Mouse (Mus musculus) forebrain, embryonic 10.5 days (tissue): ENCODE data around the gene Zfp738. TPM values are rescaled to one million over a fixed set of nuclear protein-coding genes. Genes with fewer than 3 reads are reported as not detected.

ENCODE experiments used
- DNase-seq: peaks from one replicate; pipeline ENCODE4 v3.0.0-alpha.2; 2017; ENCODE audit warnings: low spot score; ENCODE audit errors: extremely low spot score
- H3K27ac ChIP-seq: fragments of 300-500 bp; sonication (generic); 2 replicates; pipeline ENCODE4 v1.5.1; 2016; ENCODE audit warnings: mild to moderate bottlenecking
- H3K27me3 ChIP-seq: fragments of 300-500 bp; sonication (generic); 2 replicates; pipeline ENCODE4 v1.6.1; 2016; ENCODE audit warnings: mild to moderate bottlenecking; ENCODE audit not compliant: poor library complexity, severe bottlenecking
- H3K36me3 ChIP-seq: fragments of 300-500 bp; sonication (generic); replicated peaks from 2 replicates; pipeline ENCODE4 v1.6.1; 2016; ENCODE audit warnings: mild to moderate bottlenecking, moderate library complexity
- H3K4me1 ChIP-seq: fragments of 300-500 bp; sonication (generic); 2 replicates; pipeline ENCODE4 v1.6.1; 2016
- H3K4me3 ChIP-seq: fragments of 300-500 bp; sonication (generic); 2 replicates; pipeline ENCODE4 v1.5.1; 2016; ENCODE audit warnings: mild to moderate bottlenecking, moderate library complexity
- H3K9me3 ChIP-seq: fragments of 300-500 bp; sonication (generic); 2 replicates; pipeline ENCODE4 v1.6.1; 2016; ENCODE audit warnings: mild to moderate bottlenecking, moderate library complexity
- WGBS: fragments of 180-500 bp; shearing (Covaris S2); methylation state at CpG from one replicate; pipeline ENCODE4 v1.1.7; 2016; 5-methylcytosine and 5-hydroxymethylcytosine counted together
- polyA plus RNA-seq: library from polyadenylated mRNA; unstranded; fragments of >200 nt; fragmentation: Nextera tagmentation; extraction: Ambion mirVana; gene quantifications from 2 replicates; pipeline ENCODE4 v1.2.1, GENCODE M21; 2016

Zfp738 gene
- polyA plus RNA-seq, 1 experiment from 2014 or later: 9.5 TPM

DNA sequence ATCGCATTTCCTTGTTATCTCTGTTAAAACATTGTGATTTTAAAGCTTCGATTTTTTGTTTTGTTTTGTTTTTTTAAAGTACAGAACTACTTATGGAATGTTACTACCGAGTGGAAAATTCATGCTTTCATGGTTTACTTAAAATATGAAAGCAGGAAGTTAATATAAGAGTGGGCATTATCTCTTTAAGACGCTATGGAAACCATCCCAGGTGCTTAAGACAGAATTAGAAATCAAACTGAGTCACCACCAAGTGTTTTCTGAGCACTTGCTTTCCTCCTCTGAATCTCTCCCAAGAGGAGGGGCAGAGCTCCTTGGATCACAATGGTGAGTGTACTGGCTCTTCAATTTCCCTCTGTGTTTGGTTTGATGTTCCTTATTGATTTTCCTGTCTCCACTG, 76.8 kb downstream of the Zfp738 start:
- peaks cover 10% of the 10 kb centered on the region; the same call in 1 of the 2 replicates for H3K9me3 ChIP-seq
- no peaks in the 10 kb centered on the region for H3K27me3 ChIP-seq
- 0 out of 2 replicates have a peak, but pooled peaks cover 2% of the 10 kb centered on the region for H3K36me3 ChIP-seq
- 93% methylated on average over 4 of the region's 4 CpGs for WGBS
- peaks cover 7% of the 10 kb centered on the region for H3K4me1 ChIP-seq
- no peak overlapping the region for H3K4me3 ChIP-seq
- no peak overlapping the region for H3K27ac ChIP-seq
- no peak for DNase-seq

DNA sequence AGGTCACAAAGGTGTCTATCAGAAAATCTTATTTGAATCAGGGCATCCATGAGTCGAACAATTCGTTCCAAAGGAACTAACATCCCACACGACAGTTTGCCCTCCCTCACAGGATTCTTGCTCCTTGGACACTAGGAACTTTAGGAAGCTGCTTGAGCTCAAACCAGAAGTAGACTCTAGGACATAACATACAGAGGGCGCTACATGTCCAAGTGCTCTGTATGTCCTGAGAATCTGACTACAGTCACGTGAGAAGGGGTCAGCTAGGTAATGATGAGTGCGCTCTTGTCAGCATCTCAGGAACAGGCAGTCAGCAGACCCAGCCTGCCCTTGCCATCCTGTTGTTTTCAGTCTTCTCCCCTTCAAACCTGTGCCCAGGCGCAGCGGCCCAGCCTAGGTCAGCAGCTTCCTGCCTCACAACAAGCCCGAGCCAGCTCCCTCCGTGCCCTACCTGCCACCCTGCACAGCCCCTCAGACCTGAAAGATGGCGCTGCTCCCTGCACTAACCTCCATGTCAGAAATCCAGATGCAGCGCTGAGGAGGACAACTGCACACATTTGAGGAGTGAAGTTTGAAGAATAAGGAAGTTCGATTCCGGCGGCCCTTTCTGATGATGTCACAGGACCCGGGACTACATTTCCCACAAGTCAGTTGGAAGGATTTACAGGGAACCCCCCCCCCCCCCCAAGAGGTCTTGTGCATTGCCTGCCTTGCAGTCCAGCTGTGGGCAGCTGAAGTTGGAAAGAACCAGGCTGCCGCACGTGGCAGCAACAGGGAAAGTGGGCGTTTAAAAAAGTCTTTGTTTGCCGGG, 77.6 kb downstream of the Zfp738 start, which contains the start of gene Zfp729b:
TSS of gene Zfp729b (minus strand) at position 642 of the 811 bp plus-strand sequence.
- H3K36me3 ChIP-seq: 0 out of 2 replicates have a peak, but pooled peaks cover 2% of the 10 kb centered on the region
- H3K27me3 ChIP-seq: no peaks in the 10 kb centered on the region
- peak; percentile 87 for DNase-seq
- peaks cover 10% of the 10 kb centered on the region; the same call in 1 of the 2 replicates for H3K9me3 ChIP-seq
- peak within 1 kb of the TSS; percentile 86 for H3K27ac ChIP-seq
- peaks cover 7% of the 10 kb centered on the region for H3K4me1 ChIP-seq
- peak within 1 kb of the TSS; percentile 73 for H3K4me3 ChIP-seq
- 5% methylated on average over 20 of the region's 20 CpGs for WGBS

Other genes starting within 250 kb of the Zfp738 start
- gene Zfp874a, start 235.4 kb downstream of the Zfp738 start, polyA plus RNA-seq: 6.3 and 7.5 TPM in 2 replicates
- 1.4 TPM in 2 replicates for gene Zfp874b, start 202.8 kb downstream of the Zfp738 start, polyA plus RNA-seq
- 14.6 and 14.8 TPM in 2 replicates for gene Zfp58, start 186.5 kb downstream of the Zfp738 start, polyA plus RNA-seq
- gene Gm26965, start 160.9 kb downstream of the Zfp738 start, polyA plus RNA-seq: not detected in 2 replicates
- 21.8 and 22.4 TPM in 2 replicates for gene Zfp87, start 160.9 kb downstream of the Zfp738 start, polyA plus RNA-seq
- 15.4 and 17.3 TPM in 2 replicates for gene Zfp748, start 133.2 kb downstream of the Zfp738 start, polyA plus RNA-seq
- 3.4 TPM in 2 replicates for gene Zfp729b, start 77.4 kb downstream of the Zfp738 start, polyA plus RNA-seq
- gene Gm49345, start 49.3 kb downstream of the Zfp738 start, polyA plus RNA-seq: not detected in 2 replicates
- gene Zfp729a, start 49.3 kb downstream of the Zfp738 start, polyA plus RNA-seq: 2.8 and 3.0 TPM in 2 replicates
- 6.9 and 8.3 TPM in 2 replicates for gene Zfp65, start 42.1 kb upstream of the Zfp738 start, polyA plus RNA-seq
- 5.0 and 5.4 TPM in 2 replicates for gene Zfp85, start 68.2 kb upstream of the Zfp738 start, polyA plus RNA-seq
- gene Zfp493, start 92.6 kb upstream of the Zfp738 start, polyA plus RNA-seq: 4.3 and 4.6 TPM in 2 replicates
- 6.0 and 7.8 TPM in 2 replicates for gene Zfp273, start 126.7 kb upstream of the Zfp738 start, polyA plus RNA-seq
- 2.5 and 2.7 TPM in 2 replicates for gene Gm10037, start 144.0 kb upstream of the Zfp738 start, polyA plus RNA-seq
- gene BC048507, start 176.3 kb upstream of the Zfp738 start, polyA plus RNA-seq: not detected in 2 replicates